13 mouse cellular contexts compared by ENCODE assay signal in genomic region chr5:29708258-29708657, GRCm38 (mm10). TPM values are rescaled to one million over a fixed set of nuclear protein-coding genes. Genes with fewer than 3 reads are reported as not detected.
A peak's percentile ranks its signal among the peaks of the same experiment; 100 is the strongest.
DNase-seq lines count a peak whose midpoint lies in the region; ATAC-seq lines count a peak whose summit lies in the region.
"Had no signal": no experiment of that assay in that cellular context is flagged by ENCODE, and none has a peak within 500 bp of the region (broad histone marks: within the 10 kb centered on the region; RNA-seq: fewer than 3 reads in every experiment).

No protein-coding gene starts in this region.

- no peak overlapping the region for H3K27ac ChIP-seq in limb, embryonic 11.5 days (replicated peaks; ENCODE audit: low read depth, low read length)
- no peak overlapping the region for H3K27ac ChIP-seq in limb, embryonic 10.5 days
- H3K27ac ChIP-seq in intestine, embryonic 14.5 days (ENCODE audit: low read depth) = peak overlapping the region; percentile 34; the same call in 1 of the 2 replicates
- no peak overlapping the region for H3K27ac ChIP-seq in stomach, embryonic 14.5 days (ENCODE audit: low read length)
- H3K27ac ChIP-seq: hindbrain, embryonic 15.5 days had no signal

- no peak overlapping the region for H3K4me2 ChIP-seq in limb, embryonic 11.5 days (ENCODE audit: low read depth, severe bottlenecking)
- H3K4me2 ChIP-seq in intestine, embryonic 14.5 days (ENCODE audit: low read length) = no peak overlapping the region
- H3K4me2 ChIP-seq in stomach, embryonic 14.5 days (replicated peaks; ENCODE audit: low read depth, low read length) = no peak overlapping the region
- H3K4me2 ChIP-seq: hindbrain, embryonic 15.5 days had no signal

- H3K36me3 ChIP-seq in limb, embryonic 11.5 days (ENCODE audit: control insufficient read depth, insufficient read depth, low read length) = no peaks in the 10 kb centered on the region
- H3K36me3 ChIP-seq in limb, embryonic 10.5 days = no peaks in the 10 kb centered on the region
- no peaks in the 10 kb centered on the region for H3K36me3 ChIP-seq in intestine, embryonic 14.5 days (ENCODE audit: control insufficient read depth, insufficient read depth, low read length)
- H3K36me3 ChIP-seq in stomach, embryonic 14.5 days (ENCODE audit: control insufficient read depth, insufficient read depth, low read length) = no peaks in the 10 kb centered on the region
- H3K36me3 ChIP-seq: hindbrain, embryonic 15.5 days had no signal

- ATAC-seq in limb, embryonic 11.5 days (ENCODE audit: insufficient number of reproducible peaks, low FRiP score, low TSS enrichment, low read depth) = 0 out of 2 replicates have a peak, but pooled peaks have one; percentile 44
- peak; percentile 92 for ATAC-seq in intestine, embryonic 14.5 days (replicated peaks; ENCODE audit: low FRiP score, low TSS enrichment, low read depth)
- ATAC-seq in stomach, embryonic 14.5 days (ENCODE audit: insufficient number of reproducible peaks, insufficient read depth, low FRiP score, low read depth) = peak; percentile 92
- no peak for ATAC-seq in cerebellum, adult (ENCODE audit: insufficient number of reproducible peaks, low FRiP score, low TSS enrichment)
- no peak for ATAC-seq in erythroid progenitor cell, adult 5-6 weeks (replicated peaks; ENCODE audit: low FRiP score, poor library complexity, severe bottlenecking)

- no peaks in the 10 kb centered on the region for H3K9me3 ChIP-seq in limb, embryonic 11.5 days (ENCODE audit: control insufficient read depth, low read length)
- no peaks in the 10 kb centered on the region for H3K9me3 ChIP-seq in limb, embryonic 10.5 days (replicated peaks)
- no peaks in the 10 kb centered on the region for H3K9me3 ChIP-seq in intestine, embryonic 14.5 days (ENCODE audit: control insufficient read depth, low read length)
- H3K9me3 ChIP-seq in stomach, embryonic 14.5 days (ENCODE audit: control insufficient read depth, low read depth, low read length) = no peaks in the 10 kb centered on the region
- H3K9me3 ChIP-seq: hindbrain, embryonic 15.5 days had no signal

- 14% methylated on average over 5 of the region's 5 CpGs for WGBS in limb, embryonic 11.5 days
- WGBS in limb, embryonic 10.5 days = 17% methylated on average over 5 of the region's 5 CpGs
- 6% methylated on average over 5 of the region's 5 CpGs for WGBS in intestine, embryonic 14.5 days
- WGBS in stomach, embryonic 14.5 days = 6% methylated on average over 5 of the region's 5 CpGs

- no peaks in the 10 kb centered on the region for H3K4me1 ChIP-seq in limb, embryonic 11.5 days (ENCODE audit: control insufficient read depth, insufficient read depth, low read length)
- H3K4me1 ChIP-seq in limb, embryonic 10.5 days = peaks cover 12% of the 10 kb centered on the region; the same call in 1 of the 2 replicates
- H3K4me1 ChIP-seq in intestine, embryonic 14.5 days (replicated peaks; ENCODE audit: control insufficient read depth, insufficient read depth, low read length) = no peaks in the 10 kb centered on the region
- no peaks in the 10 kb centered on the region for H3K4me1 ChIP-seq in stomach, embryonic 14.5 days (ENCODE audit: control insufficient read depth, insufficient read depth, low read length)
- H3K4me1 ChIP-seq: hindbrain, embryonic 15.5 days had no signal

- H3K27me3 ChIP-seq in limb, embryonic 11.5 days (ENCODE audit: control insufficient read depth, insufficient read depth, low read length) = no peaks in the 10 kb centered on the region
- H3K27me3 ChIP-seq in limb, embryonic 10.5 days (ENCODE audit: low read depth, poor library complexity, severe bottlenecking) = no peaks in the 10 kb centered on the region
- no peaks in the 10 kb centered on the region for H3K27me3 ChIP-seq in intestine, embryonic 14.5 days (replicated peaks; ENCODE audit: control insufficient read depth, insufficient read depth, low read length)
- no peaks in the 10 kb centered on the region for H3K27me3 ChIP-seq in stomach, embryonic 14.5 days (ENCODE audit: control insufficient read depth, insufficient read depth, low read length)
- H3K27me3 ChIP-seq: hindbrain, embryonic 15.5 days had no signal

- no peak overlapping the region for H3K9ac ChIP-seq in limb, embryonic 11.5 days (ENCODE audit: low read length)
- no peak overlapping the region for H3K9ac ChIP-seq in intestine, embryonic 14.5 days (ENCODE audit: low read length)
- no peak overlapping the region for H3K9ac ChIP-seq in stomach, embryonic 14.5 days (replicated peaks; ENCODE audit: low read depth, low read length)
- H3K9ac ChIP-seq: hindbrain, embryonic 15.5 days had no signal

- DNase-seq in limb, embryonic 11.5 days (ENCODE audit: low spot score) = peak; percentile 24
- no peak for DNase-seq in limb, embryonic 10.5 days (ENCODE audit: low spot score)
- DNase-seq in ZHBTc4 (ENCODE audit: low read depth, low spot score) = peak; percentile 46
- peak; percentile 65 for DNase-seq in intestine, embryonic 14.5 days (ENCODE audit: low spot score)
- no peak for DNase-seq in adrenal gland, postnatal 14 days
- DNase-seq: left cerebral cortex, postnatal 4 days; thymus, postnatal 36 days had no signal

- H3K4me3 ChIP-seq in limb, embryonic 11.5 days (ENCODE audit: low read depth, low read length) = no peak overlapping the region
- no peak overlapping the region for H3K4me3 ChIP-seq in limb, embryonic 10.5 days
- H3K4me3 ChIP-seq in intestine, embryonic 14.5 days (ENCODE audit: low read depth, low read length) = no peak overlapping the region
- H3K4me3 ChIP-seq in stomach, embryonic 14.5 days (ENCODE audit: low read depth, low read length) = no peak overlapping the region
- H3K4me3 ChIP-seq: hindbrain, embryonic 15.5 days had no signal

RNA-seq across cellular contexts. Expression of gene Dnajb6, which starts 27.2 kb away (rescaled TPM):
- 200 and 202 TPM in 2 replicates for polyA plus RNA-seq in limb, embryonic 11.5 days (2014; fragmentation: Nextera tagmentation; extraction: Ambion mirVana)
- 177 and 179 TPM in 2 replicates for polyA plus RNA-seq in limb, embryonic 10.5 days (2016; fragmentation: Nextera tagmentation; extraction: Ambion mirVana)
- 124 and 135 TPM in 2 replicates for polyA plus RNA-seq in intestine, embryonic 14.5 days (2014; fragmentation: Nextera tagmentation; extraction: Ambion mirVana)
- polyA plus RNA-seq in stomach, embryonic 14.5 days (2014; fragmentation: Nextera tagmentation; extraction: Ambion mirVana) = 128 and 142 TPM in 2 replicates
- 126 and 133 TPM in 2 replicates for total RNA-seq in adrenal gland, postnatal 14 days (2021)
- 107 and 154 TPM in 2 replicates for total RNA-seq in erythroid progenitor cell, adult 5-6 weeks (2015; ENCODE audit: low replicate concordance)
- total RNA-seq in erythroid progenitor cell, adult 5-6 weeks (2017; ENCODE audit: low replicate concordance) = 111 and 121 TPM in 2 replicates

RNA-seq across cellular contexts. Expression of gene Gm5129, which starts 27.5 kb away (rescaled TPM):
- polyA plus RNA-seq in limb, embryonic 11.5 days (2014; fragmentation: Nextera tagmentation; extraction: Ambion mirVana) = 1.2 TPM in 1 of 2 replicates, not detected in the other
- 0.86 TPM in 1 of 2 replicates, not detected in the other for polyA plus RNA-seq in limb, embryonic 10.5 days (2016; fragmentation: Nextera tagmentation; extraction: Ambion mirVana)
- not detected in 2 replicates for polyA plus RNA-seq in intestine, embryonic 14.5 days (2014; fragmentation: Nextera tagmentation; extraction: Ambion mirVana)
- polyA plus RNA-seq in stomach, embryonic 14.5 days (2014; fragmentation: Nextera tagmentation; extraction: Ambion mirVana) = not detected in 2 replicates
- not detected in 2 replicates for total RNA-seq in adrenal gland, postnatal 14 days (2021)
- total RNA-seq in erythroid progenitor cell, adult 5-6 weeks (2015; ENCODE audit: low replicate concordance) = 10.8 TPM in 1 of 2 replicates, not detected in the other
- not detected in 2 replicates for total RNA-seq in erythroid progenitor cell, adult 5-6 weeks (2017; ENCODE audit: low replicate concordance)
- total RNA-seq: left cerebral cortex, postnatal 4 days had no signal
- polyA plus RNA-seq: heart, embryonic 14.5 days; hindbrain, embryonic 15.5 days; spleen, adult 2 months had no signal

Comparison
In these comparisons a context has a peak if more than half of its experiments do, and no peak if none do; other contexts are left out.
1. DNase-seq: peak in limb, embryonic 11.5 days (single experiment), ZHBTc4 (single experiment) and intestine, embryonic 14.5 days (single experiment); none in limb, embryonic 10.5 days (single experiment) and adrenal gland, postnatal 14 days (single experiment).
2. ATAC-seq: peak in limb, embryonic 11.5 days (single experiment), intestine, embryonic 14.5 days (single experiment) and stomach, embryonic 14.5 days (single experiment); none in cerebellum, adult (single experiment) and erythroid progenitor cell, adult 5-6 weeks (single experiment).